Mouse (Mus musculus) stomach, postnatal 0 days (tissue): ENCODE measurements at regions not wholly inside any gene's neighbourhood (a gene's known extent, or its start where the extent isn't known, plus 50 kb on each side); places are given as distances from the start of the nearest gene placed in this dataset.
A peak's percentile ranks its signal among the peaks of the same experiment; 100 is the strongest.
"Not testable (repeated sequence)": the region's sequence is repeated elsewhere in the genome, so short reads cannot be mapped to it uniquely, and the experiment has no call there.

Source experiments
- ATAC-seq: fragments of 200-750 bp; cut with Nextera tagmentation; 2 replicates; pipeline ENCODE4 v1.8.0; 2017; ENCODE audit not compliant: low FRiP score, low TSS enrichment
- DNase-seq: peaks from one replicate; pipeline ENCODE4 v3.0.0-alpha.2; 2016; ENCODE audit warnings: low spot score
- H3K27ac ChIP-seq: fragments of 300-500 bp; sonication (generic); replicated peaks from 2 replicates; pipeline ENCODE4 v1.5.1; 2014; ENCODE audit warnings: mild to moderate bottlenecking, control low read depth
- H3K27me3 ChIP-seq: fragments of 300-500 bp; sonication (generic); 2 replicates; pipeline ENCODE4 v1.6.1; 2014; ENCODE audit warnings: low read length; ENCODE audit not compliant: control insufficient read depth, insufficient read depth
- H3K36me3 ChIP-seq: fragments of 300-500 bp; sonication (generic); 2 replicates; pipeline ENCODE4 v1.6.1; 2014; ENCODE audit warnings: low read length, mixed read lengths; ENCODE audit not compliant: control insufficient read depth, insufficient read depth
- H3K4me1 ChIP-seq: fragments of 300-500 bp; sonication (generic); replicated peaks from 2 replicates; pipeline ENCODE4 v1.6.1; 2014; ENCODE audit warnings: antibody characterized with exemption; ENCODE audit not compliant: control insufficient read depth, insufficient read depth
- H3K4me2 ChIP-seq: fragments of 300-500 bp; sonication (generic); replicated peaks from 2 replicates; pipeline ENCODE4 v1.6.1; 2014; ENCODE audit warnings: low read depth, mild to moderate bottlenecking, control low read depth, moderate library complexity
- H3K4me3 ChIP-seq: fragments of 300-500 bp; sonication (generic); 2 replicates; pipeline ENCODE4 v1.5.1; 2014; ENCODE audit warnings: low read depth, low read length, control low read depth
- H3K9ac ChIP-seq: fragments of 300-500 bp; sonication (generic); 2 replicates; pipeline ENCODE4 v1.6.1; 2014; ENCODE audit warnings: mild to moderate bottlenecking, low read length, control low read depth, mixed read lengths
- H3K9me3 ChIP-seq: fragments of 300-500 bp; sonication (generic); 2 replicates; pipeline ENCODE4 v1.6.1; 2016; ENCODE audit warnings: low read length; ENCODE audit not compliant: control insufficient read depth
- CTCF ChIP-seq: IDR thresholded peaks from 2 replicates; pipeline ENCODE4 v1.5.1; 2016; ENCODE audit warnings: antibody characterized with exemption, low read depth, mild to moderate bottlenecking, moderate library complexity
- EP300 ChIP-seq: optimal IDR thresholded peaks from 2 replicates; pipeline ENCODE3; 2016; ENCODE audit warnings: antibody characterized with exemption
- WGBS: fragments of 180-500 bp; shearing (Covaris S2); extraction: QIAGEN DNeasy Blood & Tissue Kit; methylation state at CpG from one replicate; pipeline ENCODE4 v1.1.7; 2014; 5-methylcytosine and 5-hydroxymethylcytosine counted together

DNA sequence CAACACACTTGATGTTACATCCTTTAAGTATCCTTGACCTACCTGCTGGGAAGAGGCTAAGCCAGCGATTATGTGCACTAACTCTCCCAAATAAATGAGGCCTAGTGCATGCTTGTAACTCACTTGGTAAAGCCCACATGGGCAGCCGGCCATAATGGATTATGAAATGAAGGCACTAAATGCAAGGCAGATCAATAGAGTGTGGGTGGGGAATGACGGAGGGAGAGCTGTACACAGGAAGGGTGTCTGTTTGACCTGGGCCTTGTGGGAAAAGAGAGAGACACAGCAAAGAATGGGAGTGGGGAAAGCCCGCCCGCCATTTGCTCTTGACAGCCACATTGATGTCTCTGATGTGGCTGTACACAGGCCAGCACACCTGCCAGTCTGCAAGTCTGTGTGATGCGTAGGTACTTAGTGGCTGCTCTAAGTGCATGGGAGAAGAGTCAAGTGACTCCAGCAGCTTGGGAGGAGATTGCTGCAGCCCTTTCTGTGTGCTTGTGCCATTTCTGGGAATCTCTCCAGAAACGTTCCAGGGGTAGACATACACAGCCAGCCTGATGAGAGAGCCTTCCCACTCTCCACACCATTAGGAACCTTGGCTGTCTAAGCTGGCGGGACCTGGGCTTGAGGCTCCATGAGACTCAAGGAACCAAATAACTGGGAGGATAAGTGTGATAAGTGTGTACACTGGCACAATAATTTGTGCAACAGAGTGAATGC is 118.7 kb upstream of the Myt1l start:
- TF ChIP-seq EP300 = no peak
- no peak for TF ChIP-seq CTCF
- no peaks in the 10 kb centered on the region for H3K9me3 ChIP-seq
- 70% methylated on average over 8 of the region's 8 CpGs for WGBS
- no peak overlapping the region for H3K4me3 ChIP-seq
- ATAC-seq = no peak
- H3K27me3 ChIP-seq = no peaks in the 10 kb centered on the region
- no peak for DNase-seq
- H3K4me2 ChIP-seq = no peak overlapping the region
- H3K9ac ChIP-seq = no peak overlapping the region
- H3K36me3 ChIP-seq = no peaks in the 10 kb centered on the region
- H3K27ac ChIP-seq = no peak overlapping the region
- H3K4me1 ChIP-seq = no peaks in the 10 kb centered on the region

GRCm38 (mm10) chr12:29433936-29434335 is 94.2 kb upstream of the Myt1l start:
- 73% methylated on average over 3 of the region's 3 CpGs for WGBS

DNA sequence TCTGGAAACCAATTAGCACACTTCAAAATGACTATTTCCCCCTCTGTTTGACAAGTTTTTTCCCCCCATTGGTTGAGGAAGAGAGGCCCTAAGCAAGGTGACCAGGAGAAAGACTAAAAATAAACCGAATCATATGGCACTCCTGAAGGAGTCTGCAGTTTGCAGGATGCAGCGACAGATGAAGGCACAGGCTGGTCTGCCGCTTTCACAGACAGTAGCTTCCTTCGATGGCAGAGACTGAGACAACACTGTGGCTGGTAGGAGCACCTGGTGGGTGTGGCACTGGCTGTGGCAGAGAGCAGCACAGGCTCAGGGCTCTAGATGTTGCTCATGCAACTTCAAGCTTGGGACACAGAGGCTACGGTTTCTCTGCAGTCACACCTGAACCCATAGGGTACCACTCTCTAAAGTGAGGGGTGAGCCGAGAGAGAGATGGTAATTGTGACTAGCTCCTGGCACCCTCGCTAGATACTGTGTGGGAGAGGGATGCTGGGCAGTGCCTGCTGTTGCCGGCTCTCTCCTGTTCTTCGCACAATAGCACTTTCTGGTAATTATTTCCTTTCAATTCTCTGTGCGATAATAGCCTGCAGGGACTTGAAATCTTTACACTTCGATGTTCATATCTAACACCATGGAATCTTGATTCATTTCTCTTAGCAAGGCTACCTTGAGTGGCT is 88.7 kb upstream of the Myt1l start:
- H3K27me3 ChIP-seq = no peaks in the 10 kb centered on the region
- no peaks in the 10 kb centered on the region for H3K36me3 ChIP-seq
- ATAC-seq (no peak), DNase-seq (no peak)
- no peak overlapping the region for H3K27ac ChIP-seq
- H3K9me3 ChIP-seq = no peaks in the 10 kb centered on the region
- H3K4me2 ChIP-seq = no peak overlapping the region
- no peaks in the 10 kb centered on the region for H3K4me1 ChIP-seq
- TF ChIP-seq EP300 (no peak), CTCF (no peak)
- no peak overlapping the region for H3K4me3 ChIP-seq
- 75% methylated on average over 11 of the region's 11 CpGs for WGBS
- no peak overlapping the region for H3K9ac ChIP-seq

More at GRCm38 (mm10) chr12:29433936-29434335, 94.2 kb upstream of the Myt1l start:
- Histone ChIP-seq H3K27me3 (no peaks in the 10 kb centered on the region), H3K27ac (no peak overlapping the region), H3K4me1 (no peaks in the 10 kb centered on the region), H3K9me3 (no peaks in the 10 kb centered on the region), H3K4me3 (no peak overlapping the region), H3K4me2 (no peak overlapping the region), H3K9ac (no peak overlapping the region), H3K36me3 (no peaks in the 10 kb centered on the region)
- TF ChIP-seq CTCF = no peak
- DNase-seq (no peak), ATAC-seq (no peak)

- WGBS = 16% methylated on average over 3 of the region's 3 CpGs
- not testable (repeated sequence) for H3K27me3 ChIP-seq, H3K4me3 ChIP-seq, ATAC-seq, H3K9ac ChIP-seq, H3K4me1 ChIP-seq, H3K9me3 ChIP-seq, H3K27ac ChIP-seq, H3K4me2 ChIP-seq, H3K36me3 ChIP-seq
- DNase-seq = peak; percentile 62
Observed at GRCm38 (mm10) chr12:29465201-29465600, 63.0 kb upstream of the Myt1l start.
